Mouse (Mus musculus) liver, embryonic 16.5 days (tissue): ENCODE measurements around the gene Anxa7. TPM values are rescaled to one million over a fixed set of nuclear protein-coding genes. Genes with fewer than 3 reads are reported as not detected.

Experiments
- ATAC-seq: fragments of 200-750 bp; cut with Nextera tagmentation; 2 replicates; pipeline ENCODE4 v1.8.0; 2017; ENCODE audit warnings: low read depth, mild to moderate bottlenecking, moderate number of reproducible peaks, moderate library complexity
- H3K27ac ChIP-seq: fragments of 300-500 bp; sonication (generic); 2 replicates; pipeline ENCODE4 v1.5.1; 2014; ENCODE audit warnings: mild to moderate bottlenecking, low read length
- H3K27me3 ChIP-seq: fragments of 300-500 bp; sonication (generic); 2 replicates; pipeline ENCODE4 v1.6.1; 2014; ENCODE audit warnings: low read depth, low read length, mixed read lengths; ENCODE audit not compliant: control insufficient read depth, insufficient read depth
- H3K36me3 ChIP-seq: fragments of 300-500 bp; sonication (generic); 2 replicates; pipeline ENCODE4 v1.6.1; 2014; ENCODE audit warnings: mild to moderate bottlenecking; ENCODE audit not compliant: control insufficient read depth, insufficient read depth
- H3K4me1 ChIP-seq: fragments of 300-500 bp; sonication (generic); 2 replicates; pipeline ENCODE4 v1.6.1; 2014; ENCODE audit warnings: low read depth, low read length, mixed read lengths; ENCODE audit not compliant: control insufficient read depth
- H3K4me2 ChIP-seq: fragments of 300-500 bp; sonication (generic); 2 replicates; pipeline ENCODE4 v1.6.1; 2014; ENCODE audit warnings: low read depth, low read length, mixed read lengths
- H3K4me3 ChIP-seq: fragments of 300-500 bp; sonication (generic); 2 replicates; pipeline ENCODE4 v1.5.1; 2014; ENCODE audit warnings: low read depth, mild to moderate bottlenecking, low read length
- H3K9ac ChIP-seq: fragments of 300-500 bp; sonication (generic); 2 replicates; pipeline ENCODE4 v1.6.1; 2014; ENCODE audit warnings: low read depth, low read length
- H3K9me3 ChIP-seq: fragments of 300-500 bp; sonication (generic); replicated peaks from 2 replicates; pipeline ENCODE4 v1.6.1; 2016; ENCODE audit warnings: low read length; ENCODE audit not compliant: control insufficient read depth
- WGBS: fragments of 180-500 bp; shearing (Covaris S2); extraction: QIAGEN DNeasy Blood & Tissue Kit; methylation state at CpG from one replicate; pipeline ENCODE4 v1.1.7; 2014; ENCODE audit not compliant: insufficient replicate concordance; 5-methylcytosine and 5-hydroxymethylcytosine counted together
- polyA plus RNA-seq: library from polyadenylated mRNA; unstranded; fragments of >200 nt; fragmentation: Nextera tagmentation; extraction: Ambion mirVana; gene quantifications from 2 replicates; pipeline ENCODE4 v1.2.1, GENCODE M21; 2015

Gene Anxa7
- polyA plus RNA-seq, 1 experiment from 2014 or later: 40.3 TPM

- Histone ChIP-seq H3K27me3 (no peaks in the 10 kb centered on the region), H3K36me3 (no peaks in the 10 kb centered on the region; the same call in 1 of the 2 replicates), H3K9ac (no peak overlapping the region), H3K9me3 (no peaks in the 10 kb centered on the region), H3K4me2 (no peak overlapping the region), H3K4me3 (no peak overlapping the region), H3K27ac (no peak overlapping the region), H3K4me1 (peaks cover 25% of the 10 kb centered on the region)
- WGBS: 68% methylated on average over 7 of the region's 7 CpGs
- no peak for ATAC-seq
These were observed 2.3 kb upstream of the Anxa7 start for GRCm38 (mm10) chr14:20482051-20482751.

- no peaks in the 10 kb centered on the region for H3K9me3 ChIP-seq
- no peak overlapping the region for H3K4me3 ChIP-seq
- no peak for ATAC-seq
- H3K9ac ChIP-seq: no peak overlapping the region
- 18% methylated on average over 5 of the region's 5 CpGs for WGBS
- peak overlapping the region; percentile 28; the same call in 1 of the 2 replicates for H3K4me2 ChIP-seq
- peaks cover 30% of the 10 kb centered on the region for H3K4me1 ChIP-seq
- H3K27me3 ChIP-seq: no peaks in the 10 kb centered on the region
- no peak overlapping the region for H3K27ac ChIP-seq
- H3K36me3 ChIP-seq: no peaks in the 10 kb centered on the region
These were observed 1.3 kb upstream of the Anxa7 start for GRCm38 (mm10) chr14:20481211-20481610.

- peak overlapping the region; percentile 79 for H3K4me3 ChIP-seq
- H3K27me3 ChIP-seq: no peaks in the 10 kb centered on the region
- 63% methylated on average over 1 of the region's 1 CpGs for WGBS
- H3K9ac ChIP-seq: peak overlapping the region; percentile 87
- peak overlapping the region; percentile 82 for H3K4me2 ChIP-seq
- no peak for ATAC-seq
- peaks cover 30% of the 10 kb centered on the region for H3K4me1 ChIP-seq
- no peaks in the 10 kb centered on the region for H3K9me3 ChIP-seq
- H3K36me3 ChIP-seq: no peaks in the 10 kb centered on the region
- H3K27ac ChIP-seq: peak overlapping the region; percentile 88
These were observed 254 bp upstream of the Anxa7 start for GRCm38 (mm10) chr14:20480195-20480579.

DNA sequence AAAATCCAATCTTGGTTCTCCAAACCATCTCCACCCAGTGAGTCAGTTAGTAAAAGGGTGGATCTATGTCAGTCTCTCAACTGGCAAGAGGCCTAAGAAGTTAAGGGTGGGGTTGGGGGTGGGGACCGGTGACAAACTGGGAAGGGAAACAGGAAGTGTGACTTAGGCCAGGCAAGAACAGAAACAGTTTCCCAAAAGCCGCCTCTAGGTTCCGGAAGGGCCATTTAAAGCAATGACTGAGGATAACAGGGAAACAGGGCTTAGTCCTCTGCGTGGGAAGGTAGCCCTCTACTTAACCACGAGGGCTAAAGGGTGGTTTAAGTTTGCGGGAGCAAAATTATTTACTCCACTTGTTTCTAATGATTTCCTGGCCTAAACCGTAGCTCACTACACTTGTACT is 1.1 kb downstream of the Anxa7 start:
- no peaks in the 10 kb centered on the region for H3K36me3 ChIP-seq
- H3K9me3 ChIP-seq: no peaks in the 10 kb centered on the region
- WGBS: 2% methylated on average over 7 of the region's 7 CpGs
- peak; percentile 82 for ATAC-seq
- H3K9ac ChIP-seq: peak overlapping the region; percentile 87
- H3K27me3 ChIP-seq: no peaks in the 10 kb centered on the region
- H3K4me1 ChIP-seq: peaks cover 30% of the 10 kb centered on the region
- peak overlapping the region; percentile 82 for H3K4me2 ChIP-seq
- H3K4me3 ChIP-seq: peak overlapping the region; percentile 79
- H3K27ac ChIP-seq: peak overlapping the region; percentile 88

GRCm38 (mm10) chr14:20478385-20478784 is 1.5 kb downstream of the Anxa7 start:
- Histone ChIP-seq H3K36me3 (no peaks in the 10 kb centered on the region), H3K4me2 (peak overlapping the region; percentile 82), H3K4me1 (peaks cover 30% of the 10 kb centered on the region), H3K27me3 (no peaks in the 10 kb centered on the region), H3K4me3 (peak overlapping the region; percentile 79), H3K27ac (peak overlapping the region; percentile 88), H3K9ac (peak overlapping the region; percentile 87), H3K9me3 (no peaks in the 10 kb centered on the region)
- 14% methylated on average over 3 of the region's 3 CpGs for WGBS
- ATAC-seq: peak; percentile 18; the same call in 1 of the 2 replicates

- Histone ChIP-seq H3K4me1 (peaks cover 30% of the 10 kb centered on the region), H3K27ac (peak overlapping the region; percentile 67), H3K9me3 (no peaks in the 10 kb centered on the region), H3K9ac (no peak overlapping the region), H3K4me3 (peak overlapping the region; percentile 12), H3K27me3 (no peaks in the 10 kb centered on the region), H3K36me3 (peaks cover 5% of the 10 kb centered on the region; the same call in 1 of the 2 replicates), H3K4me2 (peak overlapping the region; percentile 46)
- WGBS: 66% methylated on average over 4 of the region's 4 CpGs
- no peak for ATAC-seq
These were observed 2.5 kb downstream of the Anxa7 start for GRCm38 (mm10) chr14:20477261-20478025.

DNA sequence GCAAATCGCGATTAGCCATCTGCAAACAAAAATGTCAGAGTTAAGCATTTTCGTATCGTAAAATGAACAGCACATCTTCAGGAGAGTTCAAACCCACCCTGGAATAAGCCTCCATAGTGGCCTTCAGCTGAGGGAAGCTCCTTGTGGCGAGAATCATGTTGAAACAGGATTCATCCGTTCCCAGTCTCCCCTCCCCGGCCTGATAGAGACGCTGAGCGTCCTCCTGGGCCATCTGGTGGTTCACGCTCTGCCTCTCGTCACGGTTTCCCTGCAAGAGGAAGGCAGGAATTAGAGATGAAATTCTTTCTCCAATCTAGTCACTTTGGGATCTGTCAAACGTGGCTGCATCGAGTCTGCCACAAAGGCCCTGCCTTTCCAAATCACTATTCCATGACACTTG is 19.7 kb downstream of the Anxa7 start:
- Histone ChIP-seq H3K4me3 (no peak overlapping the region), H3K4me1 (no peaks in the 10 kb centered on the region), H3K9me3 (no peaks in the 10 kb centered on the region), H3K27me3 (no peaks in the 10 kb centered on the region), H3K4me2 (no peak overlapping the region), H3K9ac (no peak overlapping the region), H3K27ac (no peak overlapping the region), H3K36me3 (peaks cover 56% of the 10 kb centered on the region)
- WGBS: 86% methylated on average over 14 of the region's 14 CpGs
- no peak for ATAC-seq

GRCm38 (mm10) chr14:20458378-20458777 is 21.6 kb downstream of the Anxa7 start:
- 84% methylated on average over 9 of the region's 9 CpGs for WGBS
- Histone ChIP-seq H3K4me3 (no peak overlapping the region), H3K27ac (no peak overlapping the region), H3K9ac (no peak overlapping the region), H3K9me3 (no peaks in the 10 kb centered on the region), H3K36me3 (peaks cover 44% of the 10 kb centered on the region), H3K27me3 (no peaks in the 10 kb centered on the region), H3K4me1 (no peaks in the 10 kb centered on the region), H3K4me2 (no peak overlapping the region)
- no peak for ATAC-seq

DNA sequence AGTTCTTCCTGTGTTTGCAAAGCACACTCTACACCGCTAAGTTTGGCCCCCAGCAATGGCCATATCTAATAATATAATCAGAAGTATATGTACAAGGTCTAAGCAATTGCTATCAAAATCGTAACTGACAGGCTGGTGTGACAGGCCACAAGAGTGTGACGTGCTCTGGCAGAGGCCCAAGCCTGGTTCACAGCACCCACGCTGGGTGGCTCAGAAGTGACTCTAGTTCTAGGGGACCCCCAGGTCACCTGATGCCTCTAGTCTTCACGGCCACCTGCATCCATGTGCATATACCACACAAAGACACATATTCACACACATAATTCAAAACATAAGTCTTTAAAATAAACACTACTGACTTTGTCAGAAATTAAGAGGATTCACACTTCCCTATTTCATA is 27.0 kb downstream of the Anxa7 start:
- WGBS: 81% methylated on average over 5 of the region's 5 CpGs
- H3K27me3 ChIP-seq: no peaks in the 10 kb centered on the region
- no peak for ATAC-seq

More for the DNA sequence above, 27.0 kb downstream of the Anxa7 start:
- no peaks in the 10 kb centered on the region for H3K9me3 ChIP-seq
- no peak overlapping the region for H3K9ac ChIP-seq
- H3K4me1 ChIP-seq: peaks cover 7% of the 10 kb centered on the region
- H3K4me3 ChIP-seq: no peak overlapping the region
- peaks cover 13% of the 10 kb centered on the region; the same call in 1 of the 2 replicates for H3K36me3 ChIP-seq
- no peak overlapping the region for H3K4me2 ChIP-seq
- H3K27ac ChIP-seq: no peak overlapping the region
